Mouse (Mus musculus) G1E (cell line): ENCODE data around the gene Gcgr. TPM values are rescaled to one million over a fixed set of nuclear protein-coding genes. Genes with fewer than 3 reads are reported as not detected.

ENCODE experiments used
- ATAC-seq: 2 replicates; pipeline ENCODE4 v1.8.0; 2016; ENCODE audit warnings: mild to moderate bottlenecking; ENCODE audit not compliant: insufficient number of reproducible peaks, poor library complexity, low FRiP score, severe bottlenecking; ENCODE audit errors: extremely low read depth
- DNase-seq: peaks from one replicate; pipeline ENCODE4 v3.0.0; 2012; ENCODE audit warnings: low spot score
- H3K27me3 ChIP-seq: 2 replicates; pipeline ENCODE4 v1.6.1; 2012; ENCODE audit warnings: mild to moderate bottlenecking, low read length, inconsistent platforms; ENCODE audit not compliant: insufficient read depth
- H3K36me3 ChIP-seq: replicated peaks from 2 replicates; pipeline ENCODE3; 2012; ENCODE audit warnings: mild to moderate bottlenecking, inconsistent platforms
- H3K4me1 ChIP-seq: 2 replicates; pipeline ENCODE4 v1.6.1; 2012; ENCODE audit warnings: low read depth, low read length, inconsistent platforms, mixed read lengths; ENCODE audit not compliant: insufficient read depth
- H3K4me3 ChIP-seq: 2 replicates; pipeline ENCODE4 v1.5.1; 2012; ENCODE audit warnings: low read depth, mild to moderate bottlenecking, inconsistent platforms, low read length, moderate library complexity, mixed read lengths
- H3K9me3 ChIP-seq: replicated peaks from 2 replicates; pipeline ENCODE4 v1.6.1; 2012; ENCODE audit warnings: inconsistent platforms
- CTCF ChIP-seq: IDR thresholded peaks from 2 replicates; pipeline ENCODE4 v1.5.1; 2012; ENCODE audit warnings: low read depth, low read length, inconsistent platforms, mixed read lengths
- GATA1 ChIP-seq: IDR thresholded peaks from 2 replicates; pipeline ENCODE4 v1.6.1; 2012; ENCODE audit warnings: borderline replicate concordance, low read length, inconsistent platforms, mixed read lengths
- GATA2 ChIP-seq: IDR thresholded peaks from 2 replicates; pipeline ENCODE4 v1.6.1; 2012; ENCODE audit warnings: low read depth, low read length, inconsistent platforms, borderline replicate concordance
- POLR2AphosphoS5 ChIP-seq: IDR thresholded peaks from 2 replicates; pipeline ENCODE4 v1.6.1; 2012; ENCODE audit warnings: low read depth, low read length, inconsistent platforms; ENCODE audit not compliant: insufficient replicate concordance
- TAL1 ChIP-seq: conservative IDR thresholded peaks from 2 replicates; pipeline ENCODE4 v1.6.1; 2012; ENCODE audit warnings: low read depth, low read length, inconsistent platforms, mixed read lengths
- polyA plus RNA-seq: library from polyadenylated mRNA; stranded (reverse); fragments of >175 nt; gene quantifications from 2 replicates; pipeline ENCODE4 v1.2.3, GENCODE M21; 2012
- total RNA-seq, 2 experiments: library from RNA; stranded (forward) in 1 of 2; stranded (reverse) in 1 of 2; fragments of 200-1000 nt in 1 of 2; fragments of >200 nt in 1 of 2; fragmentation: Nextera tagmentation in 1 of 2; gene quantifications; 2 replicates each; pipeline ENCODE4 v1.2.3; 2014 to 2017

Gene Gcgr
- total and polyA plus RNA-seq, 3 experiments: not detected

DNA sequence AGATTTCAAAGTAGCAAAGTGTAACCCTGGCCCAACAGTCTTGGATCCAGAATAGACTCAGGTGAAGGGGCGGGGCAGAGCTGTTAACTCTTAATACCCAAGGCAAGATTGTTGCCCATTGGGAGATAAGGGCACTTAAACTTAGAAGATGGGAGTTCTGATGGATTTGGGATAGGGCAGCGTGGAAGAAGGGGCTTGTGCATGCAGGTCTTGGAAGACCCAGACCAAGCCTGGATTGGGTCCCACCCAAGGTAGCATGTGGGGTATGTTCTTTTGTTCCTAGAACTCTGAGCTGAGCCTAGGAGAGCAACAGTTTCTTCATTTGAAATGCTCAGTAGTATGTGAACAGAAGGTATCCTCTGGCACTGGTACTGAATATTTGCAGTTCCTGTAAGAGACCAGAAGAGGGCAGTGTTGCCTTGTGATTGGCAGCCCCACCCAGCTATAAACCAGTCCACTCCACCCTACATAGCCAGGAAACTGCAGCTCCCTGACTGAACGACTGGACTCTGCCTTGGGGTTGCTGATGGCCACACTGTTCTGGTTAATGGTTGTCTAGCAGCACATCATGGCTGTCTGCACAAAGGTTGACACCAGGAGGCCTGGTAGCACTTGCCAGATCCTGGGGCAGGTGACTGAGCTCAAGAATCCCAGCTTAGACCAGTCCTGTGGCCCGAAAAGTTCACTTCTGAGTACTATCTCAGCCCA, 41.3 kb upstream of the Gcgr start:
- 0 out of 2 replicates have a peak, but pooled peaks have one; percentile 58 for TF ChIP-seq POLR2AphosphoS5
- TF ChIP-seq GATA1: no peak
- TF ChIP-seq CTCF: peak; percentile 94
- TF ChIP-seq GATA2: no peak
- H3K4me1 ChIP-seq: peaks cover 82% of the 10 kb centered on the region
- DNase-seq: peak; percentile 47

DNA sequence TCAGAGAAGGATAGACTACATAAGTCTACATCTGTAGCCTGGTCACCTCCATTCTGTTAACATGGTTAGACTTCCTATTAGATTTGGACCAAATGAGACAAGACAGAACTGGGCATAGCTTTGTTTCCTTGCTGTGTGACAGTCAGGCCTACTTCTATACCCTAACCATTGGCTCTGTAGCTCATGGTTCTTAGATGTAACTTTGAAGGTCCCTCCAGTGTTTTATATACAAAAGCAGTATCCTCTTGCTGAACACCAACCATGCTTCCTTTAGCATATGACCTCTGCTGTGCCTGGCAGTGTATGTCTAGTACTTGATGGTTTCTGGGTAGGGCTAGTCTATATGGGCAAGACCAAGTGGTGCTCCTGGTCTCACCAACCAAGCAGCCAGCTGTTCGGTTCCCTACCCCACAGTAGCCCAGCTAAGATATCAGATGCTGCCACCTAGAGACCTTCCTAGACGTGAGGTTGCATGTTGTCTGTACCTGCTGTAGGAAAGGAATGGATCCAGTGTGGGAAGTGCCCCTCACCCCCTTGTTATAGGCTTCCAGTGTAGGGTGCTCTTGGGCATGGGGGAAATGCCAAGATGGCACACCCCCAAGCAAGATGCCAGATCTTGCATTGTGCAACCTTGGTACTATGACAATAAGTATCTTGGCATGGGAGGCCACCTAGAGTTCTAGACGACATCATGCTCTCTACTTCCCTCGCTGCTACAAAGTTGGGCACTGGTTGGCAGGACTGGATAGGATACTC, 40.0 kb upstream of the Gcgr start:
- DNase-seq: no peak
- H3K27me3 ChIP-seq: no peaks in the 10 kb centered on the region
- H3K4me3 ChIP-seq: no peak overlapping the region; the same call in 1 of the 2 replicates
- H3K36me3 ChIP-seq: peaks cover 84% of the 10 kb centered on the region
- H3K4me1 ChIP-seq: peaks cover 82% of the 10 kb centered on the region
- TF ChIP-seq GATA1: no peak
- TF ChIP-seq CTCF: no peak
- no peak for ATAC-seq
- H3K9me3 ChIP-seq: no peaks in the 10 kb centered on the region

More for the DNA sequence above, 41.3 kb upstream of the Gcgr start:
- Histone ChIP-seq H3K9me3 (no peaks in the 10 kb centered on the region), H3K27me3 (no peaks in the 10 kb centered on the region), H3K4me3 (peak overlapping the region; percentile 36; the same call in 1 of the 2 replicates), H3K36me3 (peaks cover 73% of the 10 kb centered on the region)
- peak; percentile 24 for ATAC-seq

DNA sequence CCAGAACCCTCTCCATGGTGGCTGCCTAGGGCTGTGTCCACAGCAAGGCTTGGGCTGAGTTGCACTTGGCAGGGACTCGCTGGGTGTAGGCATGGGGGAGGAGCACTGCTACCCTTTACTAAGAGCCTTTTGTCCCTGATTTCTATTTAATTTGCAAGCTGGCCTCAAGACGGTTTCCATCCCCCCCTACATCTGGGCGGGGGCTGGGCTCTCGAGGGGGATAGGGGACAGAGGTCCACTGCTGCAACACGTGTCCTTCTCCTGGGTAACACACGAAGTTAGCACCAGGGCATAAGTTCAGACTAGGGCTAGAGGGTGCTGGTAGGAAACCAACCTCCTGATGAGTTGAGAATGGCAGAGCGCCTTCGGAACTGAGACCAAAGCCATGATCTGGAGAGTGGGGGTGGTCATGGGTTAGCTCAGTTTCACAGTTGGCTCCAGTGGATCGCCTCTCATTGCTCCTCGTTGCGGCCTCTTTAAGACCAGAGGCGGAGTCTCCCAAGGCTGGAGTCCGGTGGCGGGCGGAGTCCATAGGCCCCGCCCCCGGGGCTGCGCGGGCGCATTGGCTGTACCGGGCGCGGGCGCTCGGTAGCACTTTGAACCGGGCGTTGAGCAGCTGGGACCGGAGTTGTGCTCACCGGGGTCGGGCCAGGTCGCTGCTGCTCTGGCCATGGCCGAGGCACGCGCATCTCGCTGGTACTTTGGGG, 39.0 kb upstream of the Gcgr start, which contains the start of gene Slc25a10:
Gene Slc25a10, plus strand, starts transcription at position 524 of the 707 bp plus-strand sequence.
- peak; percentile 66 for DNase-seq
- Histone ChIP-seq H3K36me3 (peaks cover 84% of the 10 kb centered on the region), H3K4me3 (peak within 1 kb of the TSS; percentile 88), H3K9me3 (no peaks in the 10 kb centered on the region), H3K4me1 (peaks cover 73% of the 10 kb centered on the region), H3K27me3 (no peaks in the 10 kb centered on the region)
- peak; percentile 52; the same call in 1 of the 2 replicates for ATAC-seq
- TF ChIP-seq GATA1: no peak
- TF ChIP-seq CTCF: no peak
- 0 out of 2 replicates have a peak, but pooled peaks have one; percentile 53 for TF ChIP-seq POLR2AphosphoS5

DNA sequence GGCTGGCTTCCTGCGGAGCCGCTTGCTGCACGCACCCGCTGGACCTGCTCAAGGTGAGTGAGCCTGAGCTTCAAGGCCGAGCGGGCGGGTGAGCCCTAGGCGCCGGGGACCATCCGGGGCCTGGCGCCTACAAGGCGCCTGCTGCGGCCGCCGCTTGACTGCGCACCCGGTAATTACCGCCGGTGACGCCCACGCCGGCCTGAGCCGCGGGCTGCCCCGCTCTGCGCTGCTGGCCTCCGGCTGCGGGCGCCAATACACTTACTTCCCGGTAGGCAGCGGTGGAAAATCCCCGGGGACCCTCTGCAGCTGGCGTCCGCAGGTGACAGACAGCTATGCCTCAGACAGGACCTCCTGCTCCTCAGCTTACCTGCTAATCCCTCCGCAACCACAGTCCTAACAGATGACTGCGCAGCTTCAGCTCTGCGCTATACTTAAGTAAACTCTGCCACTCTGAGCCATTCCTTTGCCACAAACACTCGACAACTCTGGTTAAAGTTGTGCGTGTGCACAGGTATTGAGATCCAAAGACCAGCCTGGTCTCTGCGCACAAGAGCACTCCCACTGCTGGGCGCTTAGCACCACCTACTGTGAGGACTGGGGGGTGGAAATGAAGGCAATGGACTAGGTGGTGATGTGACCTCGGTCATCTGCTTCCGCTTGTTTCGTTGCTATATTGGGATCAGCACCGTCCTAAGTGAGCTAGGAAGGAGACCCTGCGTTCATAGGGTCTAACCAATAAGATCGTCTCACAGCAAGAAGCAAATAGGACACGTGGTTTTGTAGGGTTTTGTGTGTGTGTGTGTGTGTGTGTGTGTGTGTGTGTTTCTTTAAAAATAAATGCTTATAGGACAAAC, 38.2 kb upstream of the Gcgr start:
- H3K36me3 ChIP-seq: peaks cover 84% of the 10 kb centered on the region
- peak; percentile 63 for DNase-seq

DNA sequence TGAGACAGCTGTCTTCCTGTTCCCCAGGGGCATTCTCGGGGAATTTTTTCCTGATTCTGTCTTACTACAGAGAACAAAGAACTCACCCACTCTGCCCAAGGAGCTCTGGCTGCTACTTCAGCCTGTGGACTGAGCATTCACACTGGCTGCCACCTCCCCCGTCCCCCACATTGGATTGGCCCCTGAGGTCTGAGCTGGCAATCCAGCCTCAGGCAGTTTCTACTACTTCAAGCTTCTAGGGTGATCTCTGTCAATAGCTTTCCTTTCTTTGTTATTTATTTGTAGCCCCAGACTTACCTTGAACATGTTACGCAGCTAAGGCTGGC, 37.7 kb upstream of the Gcgr start:
- TF ChIP-seq GATA2: no peak
- TF ChIP-seq TAL1: no peak
- no peak for TF ChIP-seq POLR2AphosphoS5
- TF ChIP-seq CTCF: no peak
- DNase-seq (no peak), ATAC-seq (no peak)
- Histone ChIP-seq H3K27me3 (no peaks in the 10 kb centered on the region), H3K4me3 (peak overlapping the region; percentile 88; the same call in 1 of the 2 replicates), H3K36me3 (peaks cover 84% of the 10 kb centered on the region), H3K9me3 (no peaks in the 10 kb centered on the region), H3K4me1 (peaks cover 63% of the 10 kb centered on the region)

More for the DNA sequence above, 38.2 kb upstream of the Gcgr start:
- H3K4me1 ChIP-seq: peaks cover 69% of the 10 kb centered on the region
- H3K4me3 ChIP-seq: peak overlapping the region; percentile 88
- H3K9me3 ChIP-seq: no peaks in the 10 kb centered on the region
- H3K27me3 ChIP-seq: no peaks in the 10 kb centered on the region
- peak; percentile 48; the same call in 1 of the 2 replicates for ATAC-seq
- TF ChIP-seq GATA1 (no peak), CTCF (no peak), GATA2 (no peak), TAL1 (no peak), POLR2AphosphoS5 (no peak)

DNA sequence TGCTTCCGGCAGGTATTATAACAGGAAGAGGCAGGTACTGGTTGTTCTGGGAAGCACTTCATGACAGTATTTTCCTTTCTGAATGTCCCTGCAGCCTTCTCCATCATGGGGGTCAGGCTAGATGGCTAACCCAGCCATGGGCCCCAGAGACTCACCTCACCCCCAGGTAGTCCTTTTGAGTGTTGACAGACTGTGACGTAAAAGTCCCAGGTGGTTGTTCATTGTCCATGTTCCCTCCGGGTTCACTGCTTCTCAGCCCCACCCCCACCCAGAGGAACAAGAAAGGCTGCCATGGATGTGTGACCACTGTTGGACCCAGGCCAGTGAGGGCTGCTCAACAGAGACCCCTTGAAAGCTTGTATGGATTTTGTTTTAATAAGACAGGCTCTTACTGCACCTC, 37.1 kb upstream of the Gcgr start:
- TF ChIP-seq GATA2 (no peak), TAL1 (no peak), CTCF (no peak), GATA1 (no peak), POLR2AphosphoS5 (no peak)
- Histone ChIP-seq H3K9me3 (no peaks in the 10 kb centered on the region), H3K27me3 (no peaks in the 10 kb centered on the region), H3K36me3 (peaks cover 84% of the 10 kb centered on the region), H3K4me1 (peaks cover 58% of the 10 kb centered on the region), H3K4me3 (peak overlapping the region; percentile 88; the same call in 1 of the 2 replicates)
- ATAC-seq (no peak), DNase-seq (no peak)
